Mouse (Mus musculus): Measurements from ENCODE around the gene Rtn4. TPM values are rescaled to one million over a fixed set of nuclear protein-coding genes. Genes with fewer than 3 reads are reported as not detected.

Gene Rtn4
- polyA plus RNA-seq, 1 experiment from 2014 or later = 73.7 TPM

- Histone ChIP-seq H3K4me2 (replicated peaks; ENCODE audit: low read depth, low read length) (no peak overlapping the region), H3K36me3 (ENCODE audit: control insufficient read depth, insufficient read depth, low read length) (no peaks in the 10 kb centered on the region), H3K4me3 (ENCODE audit: low read depth, low read length) (no peak overlapping the region), H3K27me3 (ENCODE audit: control insufficient read depth, insufficient read depth, low read length) (no peaks in the 10 kb centered on the region), H3K4me1 (replicated peaks; ENCODE audit: control insufficient read depth, insufficient read depth, low read length) (no peaks in the 10 kb centered on the region), H3K9ac (ENCODE audit: low read depth, low read length) (no peak overlapping the region), H3K27ac (ENCODE audit: low read depth, low read length) (no peak overlapping the region), H3K9me3 (ENCODE audit: control insufficient read depth, low read length) (no peaks in the 10 kb centered on the region)
- DNase-seq (ENCODE audit: low spot score) = no peak
- ATAC-seq (ENCODE audit: low FRiP score) = no peak
- WGBS = 90% methylated on average over 1 of the region's 1 CpGs
These were observed 26.9 kb downstream of the Rtn4 start for GRCm38 (mm10) chr11:29719597-29719996.

DNA sequence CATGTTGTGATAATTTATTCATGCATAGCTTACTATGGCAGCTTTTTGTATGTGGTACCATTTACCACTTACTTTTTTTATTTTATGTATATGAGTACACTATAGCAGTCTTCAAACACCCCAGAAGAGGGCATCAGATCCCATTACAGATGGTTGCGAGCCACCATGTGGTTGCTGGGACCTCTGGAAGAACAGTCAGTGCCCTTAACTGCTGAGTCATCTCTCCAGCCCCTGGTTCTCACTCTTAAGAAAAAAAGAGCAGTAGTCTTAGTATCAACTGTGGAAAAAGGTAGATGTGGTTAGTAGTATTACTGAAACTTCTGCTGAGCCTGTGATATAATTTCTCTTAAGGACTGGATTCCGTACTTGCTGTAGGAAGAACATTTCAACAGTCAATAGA lies 31.5 kb downstream of the Rtn4 start:
- H3K27ac ChIP-seq (ENCODE audit: low read depth, low read length) = no peak overlapping the region
- DNase-seq (ENCODE audit: low spot score) (no peak), ATAC-seq (ENCODE audit: low FRiP score) (no peak)
- H3K36me3 ChIP-seq (ENCODE audit: control insufficient read depth, insufficient read depth, low read length) = no peaks in the 10 kb centered on the region
- 97% methylated on average over 2 of the region's 2 CpGs for WGBS
- H3K4me3 ChIP-seq (ENCODE audit: low read depth, low read length) = no peak overlapping the region
- H3K9me3 ChIP-seq (ENCODE audit: control insufficient read depth, low read length) = no peaks in the 10 kb centered on the region
- no peak overlapping the region for H3K9ac ChIP-seq (ENCODE audit: low read depth, low read length)
- H3K4me2 ChIP-seq (replicated peaks; ENCODE audit: low read depth, low read length) = no peak overlapping the region
- H3K27me3 ChIP-seq (ENCODE audit: control insufficient read depth, insufficient read depth, low read length) = no peaks in the 10 kb centered on the region
- H3K4me1 ChIP-seq (replicated peaks; ENCODE audit: control insufficient read depth, insufficient read depth, low read length) = no peaks in the 10 kb centered on the region

- no peak overlapping the region for H3K9ac ChIP-seq (ENCODE audit: low read depth, low read length)
- H3K36me3 ChIP-seq (ENCODE audit: control insufficient read depth, insufficient read depth, low read length) = no peaks in the 10 kb centered on the region
- no peak overlapping the region for H3K4me2 ChIP-seq (replicated peaks; ENCODE audit: low read depth, low read length)
- ATAC-seq (ENCODE audit: low FRiP score) (no peak), DNase-seq (ENCODE audit: low spot score) (no peak)
- no peaks in the 10 kb centered on the region for H3K9me3 ChIP-seq (ENCODE audit: control insufficient read depth, low read length)
- H3K27ac ChIP-seq (ENCODE audit: low read depth, low read length) = no peak overlapping the region
- no peaks in the 10 kb centered on the region for H3K27me3 ChIP-seq (ENCODE audit: control insufficient read depth, insufficient read depth, low read length)
- no peak overlapping the region for H3K4me3 ChIP-seq (ENCODE audit: low read depth, low read length)
- H3K4me1 ChIP-seq (replicated peaks; ENCODE audit: control insufficient read depth, insufficient read depth, low read length) = no peaks in the 10 kb centered on the region
These were observed 32.4 kb downstream of the Rtn4 start for GRCm38 (mm10) chr11:29725167-29725566.

DNA sequence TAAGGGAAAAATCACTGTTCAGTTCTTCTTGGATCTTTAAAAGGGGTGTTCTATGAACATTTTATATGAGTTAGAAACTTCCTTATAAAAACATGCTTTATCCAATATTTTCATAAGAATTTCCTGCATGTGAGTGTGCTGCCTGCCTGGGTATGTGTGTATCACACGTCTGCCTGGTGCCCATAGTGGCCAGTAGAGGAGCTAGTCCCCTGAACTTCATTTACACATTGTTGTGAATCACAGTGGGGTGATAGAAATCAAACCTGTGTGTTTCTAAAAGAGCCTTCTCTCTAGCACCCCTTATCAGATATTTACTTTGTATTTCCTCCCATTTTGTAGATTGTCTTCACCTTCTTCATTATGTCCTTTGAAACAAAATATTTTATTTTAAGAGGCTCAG lies 32.9 kb downstream of the Rtn4 start:
- Histone ChIP-seq H3K4me1 (replicated peaks; ENCODE audit: control insufficient read depth, insufficient read depth, low read length) (no peaks in the 10 kb centered on the region), H3K4me2 (replicated peaks; ENCODE audit: low read depth, low read length) (no peak overlapping the region), H3K9ac (ENCODE audit: low read depth, low read length) (no peak overlapping the region), H3K9me3 (ENCODE audit: control insufficient read depth, low read length) (no peaks in the 10 kb centered on the region), H3K4me3 (ENCODE audit: low read depth, low read length) (no peak overlapping the region), H3K27ac (ENCODE audit: low read depth, low read length) (no peak overlapping the region), H3K36me3 (ENCODE audit: control insufficient read depth, insufficient read depth, low read length) (no peaks in the 10 kb centered on the region), H3K27me3 (ENCODE audit: control insufficient read depth, insufficient read depth, low read length) (no peaks in the 10 kb centered on the region)
- DNase-seq (ENCODE audit: low spot score) (no peak), ATAC-seq (ENCODE audit: low FRiP score) (no peak)
- WGBS = 74% methylated on average over 1 of the region's 1 CpGs

DNA sequence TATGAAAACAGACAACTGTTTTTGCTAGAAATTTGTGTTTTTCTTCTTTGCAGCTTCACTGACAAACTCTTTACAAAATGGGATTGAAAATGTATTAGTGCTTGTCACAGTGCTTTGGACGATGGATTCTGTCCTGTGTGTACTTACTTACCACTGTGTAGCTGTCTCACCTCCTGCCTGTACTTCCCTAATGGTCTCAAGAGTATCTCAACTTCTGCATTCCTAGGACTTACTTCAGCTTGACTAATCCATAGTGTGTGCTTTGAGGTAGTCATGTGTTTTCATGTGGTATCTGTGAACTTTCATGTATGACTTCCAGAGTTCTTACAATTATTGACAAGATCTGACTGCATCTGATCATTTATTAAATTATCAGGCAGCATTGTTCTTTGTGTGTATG lies 35.2 kb downstream of the Rtn4 start:
- Histone ChIP-seq H3K4me2 (replicated peaks; ENCODE audit: low read depth, low read length) (no peak overlapping the region), H3K27ac (ENCODE audit: low read depth, low read length) (no peak overlapping the region), H3K36me3 (ENCODE audit: control insufficient read depth, insufficient read depth, low read length) (no peaks in the 10 kb centered on the region), H3K4me3 (ENCODE audit: low read depth, low read length) (no peak overlapping the region), H3K27me3 (ENCODE audit: control insufficient read depth, insufficient read depth, low read length) (no peaks in the 10 kb centered on the region), H3K9me3 (ENCODE audit: control insufficient read depth, low read length) (no peaks in the 10 kb centered on the region), H3K9ac (ENCODE audit: low read depth, low read length) (no peak overlapping the region), H3K4me1 (replicated peaks; ENCODE audit: control insufficient read depth, insufficient read depth, low read length) (no peaks in the 10 kb centered on the region)
- 100% methylated on average over 1 of the region's 1 CpGs for WGBS
- no peak for DNase-seq (ENCODE audit: low spot score)
- no peak for ATAC-seq (ENCODE audit: low FRiP score)

GRCm38 (mm10) chr11:29739752-29740151 lies 47.0 kb downstream of the Rtn4 start:
- Histone ChIP-seq H3K27ac (ENCODE audit: low read depth, low read length) (no peak overlapping the region), H3K36me3 (ENCODE audit: control insufficient read depth, insufficient read depth, low read length) (no peaks in the 10 kb centered on the region), H3K9me3 (ENCODE audit: control insufficient read depth, low read length) (no peaks in the 10 kb centered on the region), H3K4me1 (replicated peaks; ENCODE audit: control insufficient read depth, insufficient read depth, low read length) (no peaks in the 10 kb centered on the region), H3K27me3 (ENCODE audit: control insufficient read depth, insufficient read depth, low read length) (no peaks in the 10 kb centered on the region), H3K9ac (ENCODE audit: low read depth, low read length) (no peak overlapping the region), H3K4me2 (replicated peaks; ENCODE audit: low read depth, low read length) (no peak overlapping the region), H3K4me3 (ENCODE audit: low read depth, low read length) (no peak overlapping the region)
- ATAC-seq (ENCODE audit: low FRiP score) (no peak), DNase-seq (ENCODE audit: low spot score) (no peak)
- 90% methylated on average over 2 of the region's 2 CpGs for WGBS

GRCm38 (mm10) chr11:29744760-29745430 lies 52.1 kb downstream of the Rtn4 start:
- Histone ChIP-seq H3K4me2 (replicated peaks; ENCODE audit: low read depth, low read length) (no peak overlapping the region), H3K27ac (ENCODE audit: low read depth, low read length) (no peak overlapping the region), H3K9ac (ENCODE audit: low read depth, low read length) (no peak overlapping the region), H3K36me3 (ENCODE audit: control insufficient read depth, insufficient read depth, low read length) (peaks cover 5% of the 10 kb centered on the region; the same call in 1 of the 2 replicates), H3K4me1 (replicated peaks; ENCODE audit: control insufficient read depth, insufficient read depth, low read length) (no peaks in the 10 kb centered on the region), H3K4me3 (ENCODE audit: low read depth, low read length) (no peak overlapping the region), H3K27me3 (ENCODE audit: control insufficient read depth, insufficient read depth, low read length) (no peaks in the 10 kb centered on the region), H3K9me3 (ENCODE audit: control insufficient read depth, low read length) (no peaks in the 10 kb centered on the region)
- WGBS = 95% methylated on average over 5 of the region's 5 CpGs
- DNase-seq (ENCODE audit: low spot score) (no peak), ATAC-seq (ENCODE audit: low FRiP score) (no peak)

- Histone ChIP-seq H3K4me1 (replicated peaks; ENCODE audit: control insufficient read depth, insufficient read depth, low read length) (no peaks in the 10 kb centered on the region), H3K9me3 (ENCODE audit: control insufficient read depth, low read length) (no peaks in the 10 kb centered on the region), H3K4me3 (ENCODE audit: low read depth, low read length) (no peak overlapping the region), H3K27ac (ENCODE audit: low read depth, low read length) (no peak overlapping the region), H3K9ac (ENCODE audit: low read depth, low read length) (no peak overlapping the region), H3K27me3 (ENCODE audit: control insufficient read depth, insufficient read depth, low read length) (no peaks in the 10 kb centered on the region), H3K4me2 (replicated peaks; ENCODE audit: low read depth, low read length) (no peak overlapping the region), H3K36me3 (ENCODE audit: control insufficient read depth, insufficient read depth, low read length) (peaks cover 5% of the 10 kb centered on the region; the same call in 1 of the 2 replicates)
- DNase-seq (ENCODE audit: low spot score) (no peak), ATAC-seq (ENCODE audit: low FRiP score) (no peak)
- WGBS = 83% methylated on average over 2 of the region's 2 CpGs
These were observed 52.8 kb downstream of the Rtn4 start for GRCm38 (mm10) chr11:29745513-29745912.

GRCm38 (mm10) chr11:29746203-29746602 lies 53.5 kb downstream of the Rtn4 start:
- Histone ChIP-seq H3K4me3 (ENCODE audit: low read depth, low read length) (no peak overlapping the region), H3K36me3 (ENCODE audit: control insufficient read depth, insufficient read depth, low read length) (peaks cover 5% of the 10 kb centered on the region; the same call in 1 of the 2 replicates), H3K4me1 (replicated peaks; ENCODE audit: control insufficient read depth, insufficient read depth, low read length) (no peaks in the 10 kb centered on the region), H3K9ac (ENCODE audit: low read depth, low read length) (no peak overlapping the region), H3K27me3 (ENCODE audit: control insufficient read depth, insufficient read depth, low read length) (no peaks in the 10 kb centered on the region), H3K4me2 (replicated peaks; ENCODE audit: low read depth, low read length) (no peak overlapping the region), H3K27ac (ENCODE audit: low read depth, low read length) (no peak overlapping the region), H3K9me3 (ENCODE audit: control insufficient read depth, low read length) (no peaks in the 10 kb centered on the region)
- ATAC-seq (ENCODE audit: low FRiP score) = no peak
- 92% methylated on average over 9 of the region's 9 CpGs for whole genome bisulfite sequencing
- no peak for DNase-seq (ENCODE audit: low spot score)
